ENCODE assay signal across 25 mouse cellular contexts in genomic region chr8:106807461-106807860, GRCm38 (mm10).
"Had no signal": no experiment of that assay in that cellular context is flagged by ENCODE, and none has a peak within 500 bp of the region (broad histone marks: within the 10 kb centered on the region; RNA-seq: fewer than 3 reads in every experiment).

No protein-coding gene starts in this region.

- DNase-seq: gastrocnemius, postnatal 25 days; heart, adult 18-20 months; heart, postnatal 14 days; heart, postnatal 36 days; kidney, adult 11 months; kidney, adult 2 months; kidney, adult 9 months; kidney, postnatal 14 days; kidney, postnatal 36 days; layer of hippocampus, adult 9-11 months; layer of hippocampus, postnatal 36 days; left cerebral cortex, postnatal 4 days had no signal

- H3K27me3 ChIP-seq: heart, embryonic 13.5 days; heart, embryonic 15.5 days; hindbrain, embryonic 13.5 days; hindbrain, embryonic 15.5 days; kidney, embryonic 15.5 days; limb, embryonic 13.5 days; limb, embryonic 15.5 days; liver, embryonic 12.5 days had no signal

- H3K4me3 ChIP-seq: heart, embryonic 10.5 days; heart, embryonic 13.5 days; heart, embryonic 15.5 days; hindbrain, embryonic 13.5 days; hindbrain, embryonic 15.5 days; kidney, embryonic 15.5 days; limb, embryonic 13.5 days; limb, embryonic 15.5 days; liver, embryonic 12.5 days had no signal

- H3K4me2 ChIP-seq: heart, embryonic 13.5 days; heart, embryonic 15.5 days; hindbrain, embryonic 13.5 days; hindbrain, embryonic 15.5 days; kidney, embryonic 15.5 days; limb, embryonic 13.5 days; limb, embryonic 15.5 days; liver, embryonic 12.5 days had no signal

- H3K9ac ChIP-seq: heart, embryonic 13.5 days; heart, embryonic 15.5 days; hindbrain, embryonic 13.5 days; hindbrain, embryonic 15.5 days; kidney, embryonic 15.5 days; limb, embryonic 13.5 days; limb, embryonic 15.5 days; liver, embryonic 12.5 days; liver, embryonic 14.5 days had no signal

- H3K4me1 ChIP-seq: hindbrain, embryonic 15.5 days; kidney, embryonic 15.5 days; limb, embryonic 13.5 days; limb, embryonic 15.5 days; liver, embryonic 12.5 days had no signal

- H3K27ac ChIP-seq: heart, embryonic 10.5 days; heart, embryonic 13.5 days; heart, embryonic 15.5 days; hindbrain, embryonic 13.5 days; hindbrain, embryonic 15.5 days; hindbrain, postnatal 0 days; kidney, embryonic 15.5 days; kidney, postnatal 0 days; limb, embryonic 13.5 days; limb, embryonic 15.5 days; liver, embryonic 12.5 days; liver, embryonic 14.5 days had no signal

- ATAC-seq: hindbrain, postnatal 0 days; intestine, embryonic 16.5 days; liver, embryonic 12.5 days had no signal

- H3K36me3 ChIP-seq: hindbrain, embryonic 13.5 days; hindbrain, embryonic 15.5 days; limb, embryonic 15.5 days had no signal

- H3K9me3 ChIP-seq: heart, embryonic 10.5 days; heart, embryonic 13.5 days; heart, embryonic 15.5 days; hindbrain, embryonic 13.5 days; hindbrain, embryonic 15.5 days; kidney, embryonic 15.5 days; limb, embryonic 15.5 days had no signal
